Mouse (Mus musculus): Measurements from ENCODE around the gene Prtg. TPM values are rescaled to one million over a fixed set of nuclear protein-coding genes. Genes with fewer than 3 reads are reported as not detected.
A peak's percentile ranks its signal among the peaks of the same experiment; 100 is the strongest.

The Prtg gene
- polyA plus RNA-seq, 1 experiment from 2014 or later, result 0.52 TPM

- no peak overlapping the region for H3K4me3 ChIP-seq (replicated peaks)
- ATAC-seq, result no peak
- no peaks in the 10 kb centered on the region for H3K27me3 ChIP-seq (replicated peaks)
- no peaks in the 10 kb centered on the region for H3K9me3 ChIP-seq
- no peaks in the 10 kb centered on the region for H3K36me3 ChIP-seq
- 14% methylated on average over 13 of the region's 13 CpGs for WGBS
- H3K4me1 ChIP-seq (replicated peaks), result peaks cover 10% of the 10 kb centered on the region
- H3K27ac ChIP-seq, result 0 out of 2 replicates have a peak overlapping the region, but pooled peaks have one; percentile 2
- H3K4me2 ChIP-seq (replicated peaks), result peak overlapping the region; percentile 27
- no peak overlapping the region for H3K9ac ChIP-seq
Measured at GRCm38 (mm10) chr9:72871506-72872297, 65.0 kb downstream of the Prtg start.

DNA sequence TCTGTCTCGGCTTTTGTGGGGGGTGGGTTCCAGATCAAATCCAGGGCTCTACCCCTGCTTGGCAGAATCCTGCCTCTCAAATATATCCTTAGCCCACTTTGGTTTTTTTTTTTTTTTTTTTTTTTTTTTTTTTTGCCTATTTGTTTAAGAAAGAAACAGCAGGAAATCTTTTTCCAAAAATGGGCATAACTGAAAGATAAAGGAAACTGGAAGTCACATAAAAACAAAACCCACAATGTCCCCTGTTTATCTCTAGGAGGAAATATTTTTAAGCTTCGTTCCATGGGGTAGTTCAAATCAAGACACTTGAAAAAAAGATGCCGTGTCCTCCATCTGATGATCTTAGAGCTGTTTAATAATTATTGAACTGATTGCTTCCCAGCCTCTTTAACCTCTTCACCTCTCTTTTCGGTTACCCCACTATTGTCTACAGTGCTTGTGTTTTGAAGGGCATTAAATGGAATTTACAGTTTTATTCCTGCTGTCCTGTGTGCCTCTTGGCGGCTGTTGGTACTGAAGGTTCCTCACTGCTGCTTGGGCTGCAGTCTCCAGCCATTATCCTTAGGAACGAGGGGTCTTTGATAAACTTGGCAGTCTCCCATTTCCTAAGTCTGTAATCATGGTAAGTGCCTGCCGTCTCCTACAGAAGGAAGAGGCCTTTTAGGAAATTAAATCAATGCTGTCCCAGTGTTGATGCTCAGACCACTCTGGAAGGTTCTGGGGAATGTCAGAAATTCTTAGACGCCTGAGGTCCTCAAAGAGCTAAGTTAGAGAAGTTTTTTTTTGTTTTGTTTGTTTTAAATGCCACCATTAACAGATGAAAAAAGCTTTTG, 65.8 kb downstream of the Prtg start:
- H3K4me1 ChIP-seq (replicated peaks), result peaks cover 10% of the 10 kb centered on the region
- H3K27me3 ChIP-seq (replicated peaks), result no peaks in the 10 kb centered on the region
- H3K9ac ChIP-seq, result no peak overlapping the region
- H3K4me2 ChIP-seq (replicated peaks), result peak overlapping the region; percentile 27; the same call in 1 of the 2 replicates
- 19% methylated on average over 8 of the region's 8 CpGs for WGBS
- no peaks in the 10 kb centered on the region for H3K36me3 ChIP-seq
- H3K27ac ChIP-seq, result 0 out of 2 replicates have a peak overlapping the region, but pooled peaks have one; percentile 1
- H3K4me3 ChIP-seq (replicated peaks), result no peak overlapping the region
- ATAC-seq, result peak; percentile 56; the same call in 1 of the 2 replicates
- H3K9me3 ChIP-seq, result no peaks in the 10 kb centered on the region

- WGBS, result 86% methylated on average over 2 of the region's 2 CpGs
- Histone ChIP-seq H3K36me3 (no peaks in the 10 kb centered on the region), H3K4me1 (replicated peaks) (peaks cover 27% of the 10 kb centered on the region), H3K27me3 (replicated peaks) (no peaks in the 10 kb centered on the region), H3K4me2 (replicated peaks) (no peak overlapping the region), H3K27ac (no peak overlapping the region), H3K9me3 (no peaks in the 10 kb centered on the region), H3K9ac (no peak overlapping the region), H3K4me3 (replicated peaks) (no peak overlapping the region)
- no peak for ATAC-seq
Measured at GRCm38 (mm10) chr9:72875878-72876277, 69.2 kb downstream of the Prtg start.

DNA sequence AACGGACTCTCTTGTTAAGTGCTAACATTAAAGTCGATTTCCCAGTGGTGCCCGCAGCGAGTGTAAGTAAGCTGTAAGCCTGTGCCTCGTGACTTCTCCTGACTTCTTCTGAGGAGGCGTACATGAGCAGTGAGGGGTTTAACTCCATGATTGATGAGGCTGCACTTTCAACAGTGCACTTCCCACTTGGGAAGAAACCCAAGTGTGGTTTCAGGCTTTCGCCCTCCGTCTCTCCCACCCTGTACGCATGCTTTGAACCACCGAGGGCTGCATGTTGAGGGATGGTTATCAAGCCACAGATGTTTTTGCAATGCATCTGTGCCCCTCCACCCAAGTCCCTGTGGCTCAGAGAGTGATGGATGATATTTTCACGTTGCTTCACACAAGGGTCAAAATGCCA, 71.2 kb downstream of the Prtg start:
- Histone ChIP-seq H3K36me3 (no peaks in the 10 kb centered on the region), H3K4me3 (replicated peaks) (no peak overlapping the region), H3K9me3 (no peaks in the 10 kb centered on the region), H3K4me2 (replicated peaks) (peak overlapping the region; percentile 17; the same call in 1 of the 2 replicates), H3K27me3 (replicated peaks) (no peaks in the 10 kb centered on the region), H3K27ac (no peak overlapping the region), H3K4me1 (replicated peaks) (peaks cover 24% of the 10 kb centered on the region), H3K9ac (no peak overlapping the region)
- WGBS, result 35% methylated on average over 11 of the region's 11 CpGs
- ATAC-seq, result peak; percentile 26; the same call in 1 of the 2 replicates

DNA sequence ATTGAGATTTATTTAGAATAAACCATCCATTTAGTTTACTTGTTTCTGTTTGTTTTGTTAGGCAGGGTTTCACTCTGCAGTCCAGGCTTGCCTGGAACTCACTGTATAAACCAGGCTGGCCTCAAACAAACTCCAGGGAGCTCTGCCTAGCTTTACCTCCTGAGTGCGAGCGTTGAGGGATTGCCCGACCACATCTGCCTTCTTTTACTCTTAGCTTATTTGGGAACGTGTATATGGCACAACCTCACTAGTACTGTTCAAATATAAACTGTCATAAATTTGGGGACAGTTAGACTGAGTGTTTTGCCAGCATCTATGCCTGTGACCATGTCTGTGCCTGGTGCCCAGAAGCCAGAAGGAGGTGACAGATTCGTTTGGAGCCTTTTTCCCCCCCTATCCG, 72.0 kb downstream of the Prtg start:
- Histone ChIP-seq H3K4me1 (replicated peaks) (peaks cover 24% of the 10 kb centered on the region), H3K4me3 (replicated peaks) (no peak overlapping the region), H3K9ac (no peak overlapping the region), H3K27ac (no peak overlapping the region), H3K27me3 (replicated peaks) (no peaks in the 10 kb centered on the region), H3K36me3 (no peaks in the 10 kb centered on the region), H3K4me2 (replicated peaks) (no peak overlapping the region), H3K9me3 (no peaks in the 10 kb centered on the region)
- ATAC-seq, result no peak
- 47% methylated on average over 6 of the region's 6 CpGs for WGBS

GRCm38 (mm10) chr9:72879601-72880000, 72.9 kb downstream of the Prtg start:
- H3K36me3 ChIP-seq, result no peaks in the 10 kb centered on the region
- no peak overlapping the region for H3K27ac ChIP-seq

GRCm38 (mm10) chr9:72880225-72880960, 73.7 kb downstream of the Prtg start:
- Histone ChIP-seq H3K9me3 (no peaks in the 10 kb centered on the region), H3K4me2 (replicated peaks) (no peak overlapping the region), H3K4me1 (replicated peaks) (peaks cover 24% of the 10 kb centered on the region), H3K27ac (peak overlapping the region; percentile 40; the same call in 1 of the 2 replicates), H3K4me3 (replicated peaks) (no peak overlapping the region), H3K27me3 (replicated peaks) (no peaks in the 10 kb centered on the region), H3K36me3 (no peaks in the 10 kb centered on the region), H3K9ac (no peak overlapping the region)
- WGBS, result 31% methylated on average over 16 of the region's 16 CpGs
- ATAC-seq, result 0 out of 2 replicates have a peak, but pooled peaks have one; percentile 22

More at GRCm38 (mm10) chr9:72879601-72880000, 72.9 kb downstream of the Prtg start:
- 77% methylated on average over 3 of the region's 3 CpGs for WGBS
- Histone ChIP-seq H3K4me1 (replicated peaks) (peaks cover 24% of the 10 kb centered on the region), H3K27me3 (replicated peaks) (no peaks in the 10 kb centered on the region), H3K4me3 (replicated peaks) (no peak overlapping the region), H3K4me2 (replicated peaks) (no peak overlapping the region), H3K9ac (no peak overlapping the region), H3K9me3 (no peaks in the 10 kb centered on the region)
- no peak for ATAC-seq

GRCm38 (mm10) chr9:72881026-72881768, 74.5 kb downstream of the Prtg start:
- peaks cover 24% of the 10 kb centered on the region for H3K4me1 ChIP-seq (replicated peaks)
- ATAC-seq, result peak; percentile 39; the same call in 1 of the 2 replicates

DNA sequence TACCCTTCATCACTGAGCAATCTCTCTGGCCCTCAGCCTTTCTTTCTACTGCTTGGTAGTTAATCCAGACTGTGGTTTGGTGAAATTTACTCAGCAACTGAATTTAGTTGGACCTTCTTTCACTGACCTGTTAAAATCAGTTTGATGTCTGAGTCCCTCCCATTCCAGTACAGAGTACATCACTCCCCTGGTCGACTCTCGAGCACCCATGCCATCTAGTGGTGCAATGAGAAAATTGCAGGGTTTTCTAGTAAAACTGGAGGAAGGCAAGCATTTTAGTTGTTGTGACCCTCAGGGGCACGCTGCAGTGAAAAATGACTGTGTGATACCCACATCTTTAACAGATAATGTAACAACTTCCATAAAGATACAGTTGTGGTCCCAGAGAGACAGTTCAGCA, 77.3 kb downstream of the Prtg start:
- peak; percentile 68 for ATAC-seq
- Histone ChIP-seq H3K4me2 (replicated peaks) (no peak overlapping the region), H3K27ac (no peak overlapping the region), H3K4me3 (replicated peaks) (no peak overlapping the region), H3K9ac (no peak overlapping the region), H3K27me3 (replicated peaks) (no peaks in the 10 kb centered on the region), H3K4me1 (replicated peaks) (peaks cover 14% of the 10 kb centered on the region), H3K36me3 (no peaks in the 10 kb centered on the region), H3K9me3 (no peaks in the 10 kb centered on the region)
- WGBS, result 10% methylated on average over 3 of the region's 3 CpGs

More at GRCm38 (mm10) chr9:72881026-72881768, 74.5 kb downstream of the Prtg start:
- H3K9ac ChIP-seq, result no peak overlapping the region
- no peaks in the 10 kb centered on the region for H3K27me3 ChIP-seq (replicated peaks)
- H3K4me2 ChIP-seq (replicated peaks), result 0 out of 2 replicates have a peak overlapping the region, but pooled peaks have one; percentile 19
- H3K27ac ChIP-seq, result 0 out of 2 replicates have a peak overlapping the region, but pooled peaks have one; percentile 9
- H3K36me3 ChIP-seq, result no peaks in the 10 kb centered on the region
- WGBS, result 26% methylated on average over 15 of the region's 15 CpGs
- H3K9me3 ChIP-seq, result no peaks in the 10 kb centered on the region
- H3K4me3 ChIP-seq (replicated peaks), result no peak overlapping the region

DNA sequence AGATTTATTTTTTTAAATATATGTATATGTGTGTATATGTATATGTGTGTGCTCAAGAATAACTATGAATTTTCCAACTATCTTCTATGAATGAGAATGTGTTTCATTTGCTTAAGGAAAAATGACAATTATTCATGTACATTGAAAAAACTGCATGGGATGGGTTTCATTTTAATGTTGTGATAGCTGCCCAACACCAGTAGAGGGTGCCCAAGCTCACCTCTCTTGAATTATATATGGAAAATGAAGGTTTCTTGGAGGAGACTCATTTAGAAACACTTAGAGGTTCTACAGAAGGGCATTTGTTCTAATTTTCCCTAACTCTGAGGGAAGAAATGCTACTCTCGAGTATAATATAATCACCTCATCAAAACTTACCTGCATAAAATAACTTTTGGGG, 83.1 kb downstream of the Prtg start:
- no peaks in the 10 kb centered on the region for H3K27me3 ChIP-seq (replicated peaks)
- ATAC-seq, result no peak
- H3K4me2 ChIP-seq (replicated peaks), result no peak overlapping the region
- no peak overlapping the region for H3K9ac ChIP-seq
- H3K4me3 ChIP-seq (replicated peaks), result no peak overlapping the region
- no peaks in the 10 kb centered on the region for H3K4me1 ChIP-seq (replicated peaks)
- H3K36me3 ChIP-seq, result no peaks in the 10 kb centered on the region
- 91% methylated on average over 1 of the region's 1 CpGs for WGBS
- H3K27ac ChIP-seq, result no peak overlapping the region
- no peaks in the 10 kb centered on the region for H3K9me3 ChIP-seq

DNA sequence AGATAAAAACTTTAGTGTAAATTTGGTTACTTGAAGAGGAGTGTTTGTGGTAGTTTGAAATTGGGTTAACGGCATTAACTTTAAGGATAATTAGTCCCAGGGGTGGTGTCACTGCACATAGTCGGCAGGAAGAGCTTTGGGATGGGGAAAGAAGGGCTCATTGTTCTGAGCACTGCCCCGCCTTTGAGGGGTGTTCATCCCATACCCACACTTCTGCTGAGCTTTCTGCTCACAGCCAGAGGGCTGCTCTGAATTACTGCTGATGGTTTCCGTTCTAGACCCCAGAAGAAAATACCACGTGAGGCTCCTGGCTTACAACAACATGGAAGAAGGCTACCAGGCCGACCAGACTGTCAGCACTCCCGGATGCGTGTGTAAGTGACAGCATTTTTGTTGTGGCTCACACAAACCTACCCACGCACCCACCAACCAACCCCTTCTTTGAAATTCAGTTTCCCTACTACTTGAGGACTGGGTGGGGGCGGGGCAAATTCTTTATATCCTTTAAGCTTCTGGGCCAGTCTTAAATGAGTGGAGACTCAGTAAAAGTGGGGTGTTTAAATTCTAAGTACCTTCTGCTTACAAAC, 83.9 kb downstream of the Prtg start:
- ATAC-seq, result no peak
- 82% methylated on average over 10 of the region's 10 CpGs for WGBS
- Histone ChIP-seq H3K27ac (no peak overlapping the region), H3K27me3 (replicated peaks) (no peaks in the 10 kb centered on the region), H3K4me2 (replicated peaks) (no peak overlapping the region), H3K9me3 (no peaks in the 10 kb centered on the region), H3K4me3 (replicated peaks) (no peak overlapping the region), H3K4me1 (replicated peaks) (no peaks in the 10 kb centered on the region), H3K36me3 (no peaks in the 10 kb centered on the region), H3K9ac (no peak overlapping the region)

Data from intestine, embryonic 15.5 days (tissue).